Mouse (Mus musculus) heart, adult 2 months (tissue): Measurements from ENCODE around the gene Vti1a. TPM values are rescaled to one million over a fixed set of nuclear protein-coding genes. Genes with fewer than 3 reads are reported as not detected.

Experiments used
- DNase-seq, 2 experiments: peaks; one replicate each; pipeline ENCODE4 v3.0.0; 2021
- H3K27ac ChIP-seq: fragments of 200-600 bp; 2 replicates; pipeline ENCODE4 v1.8.1; 2022
- H3K27me3 ChIP-seq: fragments of 200-500 bp; 2 replicates; pipeline ENCODE4 v1.6.1; 2012; ENCODE audit warnings: mild to moderate bottlenecking, low read length, inconsistent platforms, mixed read lengths; ENCODE audit not compliant: control insufficient read depth, insufficient read depth
- H3K36me3 ChIP-seq: fragments of 200-500 bp; 2 replicates; pipeline ENCODE4 v1.6.1; 2012; ENCODE audit warnings: low read length, inconsistent platforms; ENCODE audit not compliant: control insufficient read depth, insufficient read depth
- H3K4me1 ChIP-seq: fragments of 200-500 bp; 2 replicates; pipeline ENCODE4 v1.6.1; 2011; ENCODE audit warnings: low read length; ENCODE audit not compliant: control insufficient read depth, insufficient read depth
- H3K4me3 ChIP-seq: fragments of 200-600 bp; 2 replicates; pipeline ENCODE4 v1.8.1; 2022
- H3K79me2 ChIP-seq: fragments of 200-500 bp; replicated peaks from 2 replicates; pipeline ENCODE4 v1.6.1; 2012; ENCODE audit warnings: mild to moderate bottlenecking, inconsistent platforms, low read length, moderate library complexity, mixed read lengths; ENCODE audit not compliant: control insufficient read depth, insufficient read depth
- H3K9ac ChIP-seq: fragments of 200-500 bp; 2 replicates; pipeline ENCODE4 v1.6.1; 2012; ENCODE audit warnings: low read depth, mild to moderate bottlenecking, control low read depth, inconsistent platforms, low read length, mixed read lengths
- CTCF ChIP-seq: fragments of 200-600 bp; IDR thresholded peaks from 2 replicates; pipeline ENCODE4 v1.8.1; 2022; ENCODE audit warnings: antibody characterized with exemption, mild to moderate bottlenecking, moderate library complexity
- EP300 ChIP-seq: fragments of 200-500 bp; IDR thresholded peaks from 2 replicates; pipeline ENCODE4 v1.6.1; 2011; ENCODE audit warnings: low read depth, low read length, control low read depth; ENCODE audit not compliant: insufficient read depth
- POLR2A ChIP-seq: fragments of 200-500 bp; IDR thresholded peaks from 2 replicates; pipeline ENCODE4 v1.6.1; 2011; ENCODE audit warnings: mild to moderate bottlenecking, low read depth, low read length, control low read depth; ENCODE audit not compliant: insufficient read depth
- WGBS: fragments of 180-500 bp; shearing (Covaris S2); methylation state at CpG from one replicate; pipeline ENCODE4 v1.1.7; 2018; 5-methylcytosine and 5-hydroxymethylcytosine counted together
- intact Hi-C: fragments of 180-260 bp; cut with DNase I; formaldehyde crosslinking; loops from one replicate; pipeline ENCODE4 v1.15.1; 2025
- polyA plus RNA-seq: library from polyadenylated mRNA; depleted of rRNA; stranded (reverse); fragments of >200 nt; gene quantifications from 2 replicates; pipeline ENCODE4 v1.2.3, GENCODE M21; 2012
- total RNA-seq, 2 experiments: library from RNA; stranded (reverse); gene quantifications; 2 replicates each; pipeline ENCODE4 v1.2.3; 2021

Vti1a gene
- total and polyA plus RNA-seq, 3 experiments, result 6.2 to 16.3 (median 15.6) TPM

DNA sequence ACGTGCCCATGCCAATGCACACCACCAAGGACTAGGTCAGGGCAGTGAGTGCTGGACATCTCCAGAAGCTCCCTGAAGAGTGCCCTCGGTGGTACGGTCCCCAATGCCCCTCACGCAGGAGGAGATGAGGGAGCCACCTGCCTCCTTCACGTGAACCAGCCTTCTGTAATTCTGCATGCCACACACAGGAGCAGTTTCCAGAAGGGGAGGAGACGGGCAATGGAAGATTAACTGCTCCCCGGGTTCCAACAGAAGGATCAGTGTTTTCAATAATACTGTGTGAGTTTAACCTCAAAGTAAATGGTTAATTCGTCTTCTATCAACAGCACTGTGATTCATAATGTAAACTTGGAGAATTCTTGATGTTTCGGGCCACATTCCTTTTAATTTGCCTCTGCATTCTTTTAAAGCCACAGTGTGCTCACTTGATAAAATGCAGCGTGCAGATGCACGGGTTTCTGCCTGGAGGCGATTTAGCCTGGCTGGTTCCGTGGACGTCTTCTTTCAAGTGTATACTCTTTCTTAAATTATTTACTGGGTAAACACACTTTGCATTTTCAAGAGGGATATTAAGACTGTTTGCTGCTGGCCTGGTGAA is 304.4 kb downstream of the Vti1a start:
- TF ChIP-seq POLR2A (no peak), EP300 (no peak), CTCF (no peak)
- WGBS, result 77% methylated on average over 14 of the region's 14 CpGs
- no peak for DNase-seq

GRCm38 (mm10) chr19:55621011-55621625 is 305.0 kb downstream of the Vti1a start:
- Histone ChIP-seq H3K9ac (no peak overlapping the region), H3K4me3 (no peak overlapping the region), H3K36me3 (no peaks in the 10 kb centered on the region), H3K79me2 (no peaks in the 10 kb centered on the region), H3K27ac (no peak overlapping the region), H3K27me3 (no peaks in the 10 kb centered on the region), H3K4me1 (peaks cover 2% of the 10 kb centered on the region; the same call in 1 of the 2 replicates)
- no peak for DNase-seq
- WGBS, result 74% methylated on average over 12 of the region's 12 CpGs
- no peak for TF ChIP-seq POLR2A
- TF ChIP-seq CTCF, result no peak
- TF ChIP-seq EP300, result no peak
- intact Hi-C loops, result no loop called here

More for the DNA sequence above, 304.4 kb downstream of the Vti1a start:
- Histone ChIP-seq H3K4me1 (peaks cover 2% of the 10 kb centered on the region; the same call in 1 of the 2 replicates), H3K9ac (no peak overlapping the region), H3K36me3 (no peaks in the 10 kb centered on the region), H3K4me3 (no peak overlapping the region), H3K27ac (no peak overlapping the region), H3K27me3 (no peaks in the 10 kb centered on the region), H3K79me2 (no peaks in the 10 kb centered on the region)
- intact Hi-C loops, result no loop called here

DNA sequence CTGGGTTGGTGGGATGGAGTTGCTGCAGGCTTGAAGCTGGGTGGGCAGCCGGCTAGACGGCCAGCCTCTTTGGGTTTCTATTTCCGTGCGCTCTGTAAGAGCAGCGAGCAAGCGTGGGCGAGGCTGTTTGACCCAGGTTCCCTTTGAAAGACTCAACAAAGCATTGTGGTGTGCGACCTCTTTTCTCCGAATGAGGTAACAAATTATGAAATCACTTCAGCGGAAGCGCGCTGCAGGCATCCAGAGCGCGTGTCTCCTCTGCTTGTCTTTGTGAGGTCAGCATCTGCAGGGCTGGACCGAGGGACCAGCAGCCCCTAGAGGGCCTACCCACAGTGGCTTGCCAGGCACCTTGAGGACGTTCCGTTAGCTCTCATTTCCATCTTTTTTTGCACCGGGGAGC is 306.7 kb downstream of the Vti1a start:
- Histone ChIP-seq H3K27me3 (no peaks in the 10 kb centered on the region), H3K79me2 (no peaks in the 10 kb centered on the region), H3K4me3 (no peak overlapping the region), H3K4me1 (no peaks in the 10 kb centered on the region), H3K36me3 (no peaks in the 10 kb centered on the region), H3K27ac (no peak overlapping the region), H3K9ac (no peak overlapping the region)
- intact Hi-C loops, result no loop called here
- WGBS, result 88% methylated on average over 18 of the region's 18 CpGs
- no peak for TF ChIP-seq CTCF
- no peak for TF ChIP-seq EP300
- TF ChIP-seq POLR2A, result no peak
- DNase-seq, result no peak

GRCm38 (mm10) chr19:55623605-55624004 is 307.5 kb downstream of the Vti1a start:
- intact Hi-C loops, result no loop called here
- WGBS, result 93% methylated on average over 13 of the region's 13 CpGs

DNA sequence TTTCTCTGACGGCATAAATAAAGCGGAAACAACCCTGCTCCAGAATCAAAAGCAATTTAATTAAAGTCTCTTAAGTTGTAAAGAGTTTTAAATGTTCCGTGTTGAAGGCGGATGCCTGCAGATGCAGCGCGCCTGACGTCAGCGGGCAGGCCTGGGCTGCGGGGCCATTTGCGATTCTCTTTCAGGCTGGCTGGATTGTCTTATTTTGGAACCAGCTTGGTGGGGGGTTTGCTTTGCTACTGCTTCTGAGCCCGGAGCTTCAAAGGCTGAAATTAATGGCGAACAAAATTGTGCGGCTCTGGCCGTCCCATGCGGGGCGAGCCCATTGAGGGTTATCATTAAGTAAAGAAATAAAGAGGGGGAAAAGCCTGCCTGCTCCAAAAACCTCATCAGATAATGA is 310.4 kb downstream of the Vti1a start:
- H3K4me3 ChIP-seq, result no peak overlapping the region
- intact Hi-C loops, result no loop called here
- H3K27ac ChIP-seq, result no peak overlapping the region
- no peaks in the 10 kb centered on the region for H3K27me3 ChIP-seq
- H3K79me2 ChIP-seq, result no peaks in the 10 kb centered on the region
- no peak overlapping the region for H3K9ac ChIP-seq
- no peaks in the 10 kb centered on the region for H3K36me3 ChIP-seq
- no peak for TF ChIP-seq CTCF
- TF ChIP-seq POLR2A, result no peak
- no peak for TF ChIP-seq EP300
- WGBS, result 94% methylated on average over 16 of the region's 16 CpGs
- no peak for DNase-seq
- no peaks in the 10 kb centered on the region for H3K4me1 ChIP-seq

More at GRCm38 (mm10) chr19:55623605-55624004, 307.5 kb downstream of the Vti1a start:
- Histone ChIP-seq H3K79me2 (no peaks in the 10 kb centered on the region), H3K4me3 (no peak overlapping the region), H3K36me3 (no peaks in the 10 kb centered on the region), H3K27ac (no peak overlapping the region), H3K4me1 (no peaks in the 10 kb centered on the region), H3K9ac (no peak overlapping the region), H3K27me3 (no peaks in the 10 kb centered on the region)
- TF ChIP-seq POLR2A (no peak), EP300 (no peak), CTCF (no peak)
- DNase-seq, result no peak

- WGBS, result 90% methylated on average over 12 of the region's 12 CpGs
- DNase-seq, result no peak
- intact Hi-C loops, result no loop called here
- H3K27ac ChIP-seq, result no peak overlapping the region
- H3K36me3 ChIP-seq, result no peaks in the 10 kb centered on the region
- no peaks in the 10 kb centered on the region for H3K79me2 ChIP-seq
- no peak overlapping the region for H3K4me3 ChIP-seq
- H3K9ac ChIP-seq, result no peak overlapping the region
- TF ChIP-seq POLR2A, result no peak
- no peak for TF ChIP-seq EP300
- TF ChIP-seq CTCF, result no peak
- H3K4me1 ChIP-seq, result no peaks in the 10 kb centered on the region
- no peaks in the 10 kb centered on the region for H3K27me3 ChIP-seq
Measured at GRCm38 (mm10) chr19:55626952-55627351, 310.9 kb downstream of the Vti1a start.
